Mouse (Mus musculus): Measurements from ENCODE around the gene Mllt3. TPM values are rescaled to one million over a fixed set of nuclear protein-coding genes. Genes with fewer than 3 reads are reported as not detected.
A peak's percentile ranks its signal among the peaks of the same experiment; 100 is the strongest.

The Mllt3 gene
- polyA plus RNA-seq, 1 experiment: 64.2 TPM

DNA sequence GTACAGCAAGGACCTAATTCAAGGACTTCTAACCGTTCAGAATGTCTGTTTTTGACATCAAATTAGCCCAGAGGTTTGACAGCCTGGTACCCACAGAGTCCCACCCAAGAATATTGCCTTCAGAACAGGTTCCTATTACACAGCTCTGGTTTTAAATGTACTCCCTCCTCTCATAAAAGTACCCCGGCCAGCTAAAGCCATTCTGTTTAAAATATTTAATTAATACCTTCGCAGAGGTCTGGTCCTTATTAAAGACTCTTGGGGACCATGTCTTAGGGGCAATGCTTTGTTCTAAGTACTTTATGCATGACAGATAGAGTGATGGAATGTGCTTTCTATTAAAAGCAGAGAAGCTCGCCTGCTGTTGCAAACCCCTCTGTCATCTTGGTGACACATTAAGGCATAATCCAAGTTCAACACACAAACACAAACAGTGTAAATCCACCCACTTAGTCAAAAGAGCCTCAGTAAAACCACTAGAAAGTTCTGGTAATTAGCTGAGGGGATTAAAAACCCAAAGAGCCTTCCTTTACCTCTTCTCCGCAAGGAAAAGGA is 302.0 kb downstream of the Mllt3 start:
- TF ChIP-seq POLR2A (IDR thresholded peaks at IDR 0.05; ENCODE audit: borderline replicate concordance, extremely low read depth, insufficient read depth, insufficient read length, poor library complexity, severe bottlenecking) (no peak), CTCF (IDR thresholded peaks at IDR 0.05; ENCODE audit: borderline replicate concordance, extremely low read depth, insufficient read depth, insufficient read length) (no peak)

DNA sequence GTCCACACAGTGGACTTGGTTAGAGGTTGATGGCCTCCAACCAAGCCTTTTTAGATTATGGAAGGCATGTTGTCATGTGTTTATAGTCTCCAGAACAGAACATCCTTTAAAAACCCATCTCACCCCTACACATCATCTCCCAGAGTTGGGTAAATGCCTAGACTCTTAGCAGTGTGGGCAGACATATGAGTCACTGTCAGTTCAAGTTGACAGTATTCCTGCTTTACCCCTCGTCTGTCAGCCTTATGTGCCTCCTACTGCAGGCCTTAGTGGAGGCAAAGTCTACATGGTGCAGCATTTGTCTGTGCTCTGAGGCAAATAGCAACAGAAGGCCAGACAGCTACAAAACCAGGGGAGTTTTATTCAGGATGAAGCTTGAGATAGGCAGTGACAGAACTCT is 304.6 kb downstream of the Mllt3 start:
- DNase-seq (ENCODE audit: low read depth): no peak
- TF ChIP-seq POLR2A (IDR thresholded peaks at IDR 0.05; ENCODE audit: borderline replicate concordance, extremely low read depth, insufficient read depth, insufficient read length, poor library complexity, severe bottlenecking): no peak
- no peak for TF ChIP-seq CTCF (IDR thresholded peaks at IDR 0.05; ENCODE audit: borderline replicate concordance, extremely low read depth, insufficient read depth, insufficient read length)

More for the DNA sequence above, 302.0 kb downstream of the Mllt3 start:
- no peak for DNase-seq (ENCODE audit: low read depth)

DNA sequence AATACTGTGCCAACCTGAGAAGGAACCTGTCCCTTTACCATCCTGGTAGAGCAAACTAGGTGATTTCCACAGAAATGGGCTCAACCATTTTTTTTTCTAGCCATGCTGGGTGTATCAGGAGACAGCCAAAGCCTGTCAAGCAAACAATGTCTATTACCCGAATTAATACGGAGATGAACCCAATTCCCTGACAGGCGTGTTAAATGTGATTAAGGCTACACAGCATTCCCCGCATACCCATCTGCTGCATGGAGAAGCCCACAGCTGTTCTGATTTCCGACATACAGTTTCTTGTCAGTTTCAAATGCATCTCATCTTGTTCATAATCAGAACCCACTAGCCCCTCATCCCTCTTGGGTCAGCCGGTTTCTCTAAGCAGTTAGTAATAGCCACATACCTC is 309.7 kb downstream of the Mllt3 start:
- TF ChIP-seq CTCF (IDR thresholded peaks at IDR 0.05; ENCODE audit: borderline replicate concordance, extremely low read depth, insufficient read depth, insufficient read length) (no peak), POLR2A (IDR thresholded peaks at IDR 0.05; ENCODE audit: borderline replicate concordance, extremely low read depth, insufficient read depth, insufficient read length, poor library complexity, severe bottlenecking) (no peak)
- DNase-seq (ENCODE audit: low read depth): peak; percentile 62

Other genes starting within 250 kb of the Mllt3 start
- 20.3 and 20.5 TPM in 2 replicates for gene Focad, start 61.3 kb upstream of the Mllt3 start, polyA plus RNA-seq (2012; rRNA removed)